Comparison of ENCODE assay signal across 10 mouse cellular contexts in the genomic region with DNA sequence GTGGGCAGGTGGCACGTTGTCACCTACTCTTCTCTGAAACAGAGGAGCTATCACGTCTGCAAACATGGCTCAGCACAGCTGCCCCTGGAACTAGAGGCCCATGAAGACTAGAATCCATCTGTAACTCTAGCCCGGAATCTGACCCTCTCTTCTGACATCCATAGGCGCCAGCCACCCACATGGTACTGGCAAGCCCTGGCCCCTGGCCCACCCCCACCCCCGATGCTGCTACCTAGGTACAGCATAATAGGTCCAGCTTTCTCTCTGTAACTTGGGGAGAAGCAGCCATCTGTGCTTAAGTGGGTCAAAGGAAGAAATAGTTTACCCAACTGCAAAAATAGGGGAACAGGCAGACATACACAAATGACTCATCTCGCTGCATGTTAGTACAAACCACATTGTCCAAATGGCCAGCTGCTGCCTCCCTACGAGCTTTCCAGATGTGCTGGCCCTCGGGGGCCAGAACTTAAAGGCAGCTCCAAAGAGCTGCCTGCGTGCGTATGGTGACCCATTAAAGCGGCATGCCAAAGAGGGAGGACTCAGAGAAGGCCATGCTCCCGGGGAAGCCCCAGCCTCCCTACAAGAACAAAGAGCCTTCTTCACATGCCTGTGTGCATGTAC.
A peak's percentile ranks its signal among the peaks of the same experiment; 100 is the strongest.
DNase-seq lines count a peak whose midpoint lies in the region; ATAC-seq and TF ChIP-seq lines count a peak whose summit lies in the region.
"Had no signal": no experiment of that assay in that cellular context is flagged by ENCODE, and none has a peak within 500 bp of the region (broad histone marks: within the 10 kb centered on the region; RNA-seq: fewer than 3 reads in every experiment).

No protein-coding gene starts in this region.

- no peak for TF ChIP-seq POLR2A in myocyte (IDR thresholded peaks at IDR 0.05; ENCODE audit: insufficient read length, low read depth)

- CTCF ChIA-PET in Patski (lab: Charles Lee) = interaction anchor here (0.8 to 1.1 kb wide), 3 partner anchors 9 to 84 kb away, joined by 3 to 5 read pairs (median 3); no protein-coding TSS in a partner anchor

- H3K9ac ChIP-seq in heart, postnatal 0 days (replicated peaks; ENCODE audit: low read depth, low read length) = no peak overlapping the region

- peaks cover 83% of the 10 kb centered on the region for H3K36me3 ChIP-seq in heart, postnatal 0 days (replicated peaks; ENCODE audit: control insufficient read depth, insufficient read depth, low read length)
- H3K36me3 ChIP-seq in myocyte (ENCODE audit: control insufficient read depth, insufficient read depth) = no peaks in the 10 kb centered on the region

- no peaks in the 10 kb centered on the region for H3K79me2 ChIP-seq in myocyte (ENCODE audit: control insufficient read depth, insufficient read depth)

- H3K4me1 ChIP-seq in heart, postnatal 0 days (ENCODE audit: control insufficient read depth, insufficient read depth) = no peaks in the 10 kb centered on the region

- intact Hi-C loops in gastrocnemius, adult 2 months (cut with DNase I) = no loop called here

- no peak overlapping the region for H3ac ChIP-seq in myocyte (ENCODE audit: control insufficient read depth, insufficient read length)

- in situ Hi-C loops in Patski (cut with MboI; ENCODE audit: low pct_unique_long_range_greater_than_20kb) = no loop called here

- POLR2A ChIA-PET in Patski (lab: Charles Lee) = interaction anchor here (1.1 kb wide), 1 partner anchor 8 kb away, joined by 3 read pairs; no protein-coding TSS in a partner anchor

- H3K27me3 ChIP-seq in Patski (no peaks in the 10 kb centered on the region), myocyte (ENCODE audit: control insufficient read depth, insufficient read depth, insufficient read length) (no peaks in the 10 kb centered on the region)
- no peaks in the 10 kb centered on the region for H3K27me3 ChIP-seq in heart, postnatal 0 days (ENCODE audit: control insufficient read depth, insufficient read depth, low read length)

- no peak overlapping the region for H3K4me2 ChIP-seq in heart, postnatal 0 days (ENCODE audit: low read depth, low read length)
- peak overlapping the region; percentile 60 for H3K4me2 ChIP-seq in myocyte (ENCODE audit: low read depth)

- ATAC-seq in Patski = peak; percentile 6
- peak; percentile 69 for ATAC-seq in heart, postnatal 0 days (ENCODE audit: insufficient read depth, low read depth)

- DNase-seq in gastrocnemius, adult 2 months = peak; percentile 67
- DNase-seq in gastrocnemius, adult 8-10 months (ENCODE audit: low spot score in 2 of 2) = no peak
- DNase-seq in Patski (ENCODE audit: low read depth, low spot score) = no peak
- no peak for DNase-seq in heart, postnatal 0 days (ENCODE audit: low spot score)
- DNase-seq in thymus, postnatal 14 days = no peak
- DNase-seq in testis, postnatal 14 days (ENCODE audit: low spot score) = no peak
- DNase-seq in layer of hippocampus, postnatal 25 days (ENCODE audit: extremely low spot score in 1 of 2, low spot score in 1 of 2) = no peak
- DNase-seq: cerebellum, adult 8-10 months; kidney, adult 11 months had no signal

- H3K9me3 ChIP-seq in heart, postnatal 0 days (replicated peaks; ENCODE audit: control insufficient read depth, low read length) = no peaks in the 10 kb centered on the region

- no peak for TF ChIP-seq CTCF in gastrocnemius, adult 2 months (IDR thresholded peaks at IDR 0.05)
- TF ChIP-seq CTCF in Patski (IDR thresholded peaks at IDR 0.05) = no peak
- no peak for TF ChIP-seq CTCF in heart, postnatal 0 days (IDR thresholded peaks at IDR 0.05; ENCODE audit: low read depth)

- H3K4me3 ChIP-seq in gastrocnemius, adult 2 months = no peak overlapping the region
- no peak overlapping the region for H3K4me3 ChIP-seq in heart, postnatal 0 days (ENCODE audit: low read depth, low read length)
- H3K4me3 ChIP-seq in myocyte = no peak overlapping the region

- 63% methylated on average over 12 of the region's 12 CpGs for WGBS in heart, postnatal 0 days

- peak; percentile 45; the same call in 1 of the 2 replicates for TF ChIP-seq EP300 in heart, postnatal 0 days (IDR thresholded peaks at IDR 0.05; ENCODE audit: low read depth)

- H3K27ac ChIP-seq in gastrocnemius, adult 2 months = peak overlapping the region; percentile 67
- H3K27ac ChIP-seq in heart, postnatal 0 days (ENCODE audit: low read depth) = peak overlapping the region; percentile 28

TF ChIP-seq in myocyte, 11 proteins besides CTCF, POLR2A, EP300 and RAD21:
- TF ChIP-seq MYOG (IDR thresholded peaks at IDR 0.05; ENCODE audit: control insufficient read depth in 1 of 3, insufficient read depth in 1 of 3, insufficient read length in 2 of 3, low read depth in 2 of 3) (peak in 1 of 3 experiments; percentile 18), TCF12 (IDR thresholded peaks at IDR 0.05; ENCODE audit: insufficient read depth, poor library complexity, severe bottlenecking) (peak; percentile 38), POLR2AphosphoS2 (IDR thresholded peaks at IDR 0.05; ENCODE audit: insufficient read length, low read depth) (no peak), E2F4 (IDR thresholded peaks at IDR 0.05; ENCODE audit: insufficient read depth) (no peak), REST (IDR thresholded peaks at IDR 0.05; ENCODE audit: insufficient read depth, insufficient read length) (no peak), TCF3 (IDR thresholded peaks at IDR 0.05; ENCODE audit: insufficient read length, low read depth) (peak; percentile 15), MYOD1 (IDR thresholded peaks at IDR 0.05; ENCODE audit: control insufficient read depth in 1 of 3, insufficient read length in 2 of 3, low read depth in 2 of 3) (peak in 2 of 3 experiments; percentile 66 to 67), MAX (IDR thresholded peaks at IDR 0.05; ENCODE audit: low read depth) (no peak)
